Mouse (Mus musculus): ENCODE measurements around the gene Atg101. TPM values are rescaled to one million over a fixed set of nuclear protein-coding genes. Genes with fewer than 3 reads are reported as not detected.

The Atg101 gene
- total RNA-seq, 1 experiment = 116 TPM

GRCm38 (mm10) chr15:101336474-101337174 is 52.6 kb downstream of the Atg101 start:
- in situ Hi-C loops (cut with MboI; ENCODE audit: low sequenced_read_pairs in 2 of 2, unreplicated experiment in 2 of 2) = loop anchor here (10.0 to 25.0 kb wide), 3 partner anchors 168 to 651 kb away; no protein-coding TSS in a partner anchor
- H3K9ac ChIP-seq (ENCODE audit: insufficient read depth, low read depth, low read length, poor library complexity, severe bottlenecking) = no peak overlapping the region

GRCm38 (mm10) chr15:101338359-101338758 is 54.3 kb downstream of the Atg101 start:
- H3K36me3 ChIP-seq (ENCODE audit: control insufficient read depth, insufficient read depth, low read length, poor library complexity, severe bottlenecking) = no peaks in the 10 kb centered on the region
- no peak for DNase-seq (ENCODE audit: low read depth, low spot score)
- H3K9me3 ChIP-seq (ENCODE audit: control insufficient read depth, insufficient read depth, low read depth, low read length) = no peaks in the 10 kb centered on the region
- no peak overlapping the region for H3K27ac ChIP-seq (ENCODE audit: insufficient read depth, low read depth, low read length, poor library complexity, severe bottlenecking)
- in situ Hi-C loops (cut with MboI; ENCODE audit: low sequenced_read_pairs in 2 of 2, unreplicated experiment in 2 of 2) = loop anchor here (10.0 to 25.0 kb wide), 3 partner anchors 166 to 649 kb away; no protein-coding TSS in a partner anchor
- TF ChIP-seq MAFK (IDR thresholded peaks at IDR 0.05; ENCODE audit: insufficient read depth, low read depth, low read length) (no peak), CHD2 (IDR thresholded peaks at IDR 0.05; ENCODE audit: low read depth, low read length) (no peak), HCFC1 (IDR thresholded peaks at IDR 0.05; ENCODE audit: borderline replicate concordance, insufficient read depth, low read length) (no peak), ZC3H11A (IDR thresholded peaks at IDR 0.05; ENCODE audit: borderline replicate concordance, low read depth, low read length) (no peak)
- H3K4me1 ChIP-seq (ENCODE audit: control insufficient read depth in 2 of 2, insufficient read depth in 2 of 2, low read length in 2 of 2, poor library complexity in 1 of 2) = peaks cover 0 to 2% of the 10 kb centered on the region in 2 experiments; a peak in 1 of 4 replicates
- H3K9ac ChIP-seq (ENCODE audit: insufficient read depth, low read depth, low read length, poor library complexity, severe bottlenecking) = no peak overlapping the region
- H3K4me3 ChIP-seq (ENCODE audit: insufficient read depth in 1 of 2, low read depth in 1 of 2, low read length in 2 of 2, poor library complexity in 1 of 2, severe bottlenecking in 1 of 2) = no peak overlapping the region

More at GRCm38 (mm10) chr15:101336474-101337174, 52.6 kb downstream of the Atg101 start:
- Histone ChIP-seq H3K9me3 (ENCODE audit: control insufficient read depth, insufficient read depth, low read depth, low read length) (no peaks in the 10 kb centered on the region), H3K4me1 (ENCODE audit: control insufficient read depth in 2 of 2, insufficient read depth in 2 of 2, low read length in 2 of 2, poor library complexity in 1 of 2) (peaks cover 0 to 2% of the 10 kb centered on the region in 2 experiments; a peak in 1 of 4 replicates), H3K4me3 (ENCODE audit: insufficient read depth in 1 of 2, low read depth in 1 of 2, low read length in 2 of 2, poor library complexity in 1 of 2, severe bottlenecking in 1 of 2) (peak overlapping the region in 1 of 2 experiments; percentile 26; a peak in 1 of 4 replicates), H3K27ac (ENCODE audit: insufficient read depth, low read depth, low read length, poor library complexity, severe bottlenecking) (no peak overlapping the region), H3K36me3 (ENCODE audit: control insufficient read depth, insufficient read depth, low read length, poor library complexity, severe bottlenecking) (no peaks in the 10 kb centered on the region)
- no peak for TF ChIP-seq ZC3H11A (IDR thresholded peaks at IDR 0.05; ENCODE audit: borderline replicate concordance, low read depth, low read length)
- TF ChIP-seq CHD2 (IDR thresholded peaks at IDR 0.05; ENCODE audit: low read depth, low read length) = no peak
- TF ChIP-seq ZNF384 (IDR thresholded peaks at IDR 0.05; ENCODE audit: low read depth, low read length) = no peak
- no peak for TF ChIP-seq HCFC1 (IDR thresholded peaks at IDR 0.05; ENCODE audit: borderline replicate concordance, insufficient read depth, low read length)
- TF ChIP-seq MAFK (IDR thresholded peaks at IDR 0.05; ENCODE audit: insufficient read depth, low read depth, low read length) = no peak
- no peak for DNase-seq (ENCODE audit: low read depth, low spot score)

GRCm38 (mm10) chr15:101339537-101339936 is 55.5 kb downstream of the Atg101 start:
- no peak overlapping the region for H3K27ac ChIP-seq (ENCODE audit: insufficient read depth, low read depth, low read length, poor library complexity, severe bottlenecking)
- H3K4me1 ChIP-seq (ENCODE audit: control insufficient read depth in 2 of 2, insufficient read depth in 2 of 2, low read length in 2 of 2, poor library complexity in 1 of 2) = peaks cover 0 to 2% of the 10 kb centered on the region in 2 experiments; a peak in 1 of 4 replicates
- no peak overlapping the region for H3K9ac ChIP-seq (ENCODE audit: insufficient read depth, low read depth, low read length, poor library complexity, severe bottlenecking)
- no peaks in the 10 kb centered on the region for H3K36me3 ChIP-seq (ENCODE audit: control insufficient read depth, insufficient read depth, low read length, poor library complexity, severe bottlenecking)
- DNase-seq (ENCODE audit: low read depth, low spot score) = peak; percentile 81
- H3K9me3 ChIP-seq (ENCODE audit: control insufficient read depth, insufficient read depth, low read depth, low read length) = no peaks in the 10 kb centered on the region
- in situ Hi-C loops (cut with MboI; ENCODE audit: low sequenced_read_pairs in 2 of 2, unreplicated experiment in 2 of 2) = loop anchor here (10.0 to 25.0 kb wide), 3 partner anchors 165 to 648 kb away; no protein-coding TSS in a partner anchor
- H3K4me3 ChIP-seq (ENCODE audit: insufficient read depth in 1 of 2, low read depth in 1 of 2, low read length in 2 of 2, poor library complexity in 1 of 2, severe bottlenecking in 1 of 2) = no peak overlapping the region
- TF ChIP-seq HCFC1 (IDR thresholded peaks at IDR 0.05; ENCODE audit: borderline replicate concordance, insufficient read depth, low read length) (no peak), ZC3H11A (IDR thresholded peaks at IDR 0.05; ENCODE audit: borderline replicate concordance, low read depth, low read length) (peak; percentile 87)

Other genes with a start within 250 kb of the Atg101 start
- not detected in 2 replicates for gene Gm47841, start 236.9 kb upstream of the Atg101 start, total RNA-seq (2012; rRNA removed)
- gene Fignl2, start 205.7 kb upstream of the Atg101 start, total RNA-seq (2012; rRNA removed) = 7.1 and 8.6 TPM in 2 replicates
- not detected in 2 replicates for gene Ankrd33, start 168.5 kb upstream of the Atg101 start, total RNA-seq (2012; rRNA removed)
- 2.5 and 3.3 TPM in 2 replicates for gene Acvrl1, start 155.8 kb upstream of the Atg101 start, total RNA-seq (2012; rRNA removed)
- 26.4 and 43.4 TPM in 2 replicates for gene Acvr1b, start 110.2 kb upstream of the Atg101 start, total RNA-seq (2012; rRNA removed)
- gene Grasp, start 60.1 kb upstream of the Atg101 start, total RNA-seq (2012; rRNA removed) = 10.8 and 12.9 TPM in 2 replicates
- gene Nr4a1, start 30.0 kb upstream of the Atg101 start, total RNA-seq (2012; rRNA removed) = 8.5 and 12.1 TPM in 2 replicates
- gene 6030408B16Rik, start 8.9 kb downstream of the Atg101 start, total RNA-seq (2012; rRNA removed) = 0.22 and 0.32 TPM in 2 replicates
- 0.18 TPM in 1 of 2 replicates, not detected in the other for gene Krt80, start 85.9 kb downstream of the Atg101 start, total RNA-seq (2012; rRNA removed)
- gene Krt7, start 126.8 kb downstream of the Atg101 start, total RNA-seq (2012; rRNA removed) = 10.0 and 14.1 TPM in 2 replicates
- gene Krt87, start 154.5 kb downstream of the Atg101 start, total RNA-seq (2012; rRNA removed) = not detected in 2 replicates
- not detected in 2 replicates for gene Krt88, start 163.5 kb downstream of the Atg101 start, total RNA-seq (2012; rRNA removed)
- not detected in 2 replicates for gene Krt81, start 179.5 kb downstream of the Atg101 start, total RNA-seq (2012; rRNA removed)
- not detected in 2 replicates for gene Krt86, start 189.2 kb downstream of the Atg101 start, total RNA-seq (2012; rRNA removed)
- not detected in 2 replicates for gene Krt83, start 207.2 kb downstream of the Atg101 start, total RNA-seq (2012; rRNA removed)
- not detected in 2 replicates for gene Gm49425, start 233.0 kb downstream of the Atg101 start, total RNA-seq (2012; rRNA removed)
- not detected in 2 replicates for gene Krt84, start 248.5 kb downstream of the Atg101 start, total RNA-seq (2012; rRNA removed)